In the genomic region with DNA sequence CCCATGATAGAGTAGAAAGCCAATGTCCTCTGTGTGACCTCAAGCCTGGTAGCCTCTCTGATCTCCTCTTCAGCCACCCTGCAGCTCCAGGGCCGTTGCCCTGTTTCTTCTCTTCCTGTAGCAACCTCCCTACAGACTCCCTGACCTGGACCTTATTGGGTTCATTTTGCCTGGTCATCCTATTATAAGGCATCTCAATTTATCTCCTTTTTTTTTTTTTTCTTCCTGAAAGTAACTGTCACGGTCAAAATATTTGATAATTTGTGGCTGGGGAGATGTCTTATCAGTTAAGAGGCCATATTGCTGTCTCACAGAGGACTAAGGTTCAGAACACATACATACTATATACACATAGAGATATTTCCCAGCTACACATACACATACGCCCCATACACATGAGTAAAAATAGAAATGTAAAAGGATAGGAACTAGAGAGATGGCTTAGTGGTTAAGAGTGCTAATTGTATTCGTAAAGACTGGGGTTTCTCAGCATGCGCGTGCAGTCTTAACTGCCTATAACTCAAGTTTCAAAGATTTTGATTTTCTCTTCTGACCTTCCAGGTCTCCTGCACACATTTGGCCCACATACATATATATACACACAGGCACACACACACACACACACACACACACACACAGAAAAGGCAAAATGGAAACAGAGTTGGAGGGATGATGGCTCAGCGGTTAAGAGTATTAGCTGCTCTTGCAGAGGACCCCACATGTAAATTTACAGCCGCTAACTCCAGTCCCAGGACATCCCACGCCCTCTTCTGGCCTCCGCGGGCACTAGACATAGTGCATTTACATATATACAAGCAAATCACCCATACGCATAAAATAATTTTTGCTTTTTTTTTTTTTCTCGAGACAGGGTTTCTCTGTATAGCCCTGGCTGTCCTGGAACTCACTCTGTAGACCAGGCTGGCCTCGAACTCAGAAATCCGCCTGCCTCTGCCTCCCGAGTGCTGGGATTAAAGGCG, we compare ENCODE assay signal across 8 mouse cellular contexts. TPM values are rescaled to one million over a fixed set of nuclear protein-coding genes. Genes with fewer than 3 reads are reported as not detected.
DNase-seq lines count a peak whose midpoint lies in the region; ATAC-seq lines count a peak whose summit lies in the region.

No protein-coding gene starts in this region.

- 29% methylated on average over 17 of the region's 17 CpGs for WGBS in embryonic facial prominence, embryonic 10.5 days
- 24% methylated on average over 17 of the region's 17 CpGs for WGBS in hindbrain, embryonic 12.5 days
- WGBS in liver, embryonic 13.5 days (ENCODE audit: insufficient replicate concordance) = 16% methylated on average over 17 of the region's 17 CpGs
- 26% methylated on average over 17 of the region's 17 CpGs for WGBS in neural tube, embryonic 14.5 days

- H3K27ac ChIP-seq in embryonic facial prominence, embryonic 10.5 days (replicated peaks) = peak overlapping the region; percentile 96
- H3K27ac ChIP-seq in hindbrain, embryonic 12.5 days = no peak overlapping the region
- H3K27ac ChIP-seq in liver, embryonic 13.5 days = peak overlapping the region; percentile 80
- 0 out of 2 replicates have a peak overlapping the region, but pooled peaks have one; percentile 34 for H3K27ac ChIP-seq in neural tube, embryonic 14.5 days (ENCODE audit: low read depth, low read length)

- 0 out of 2 replicates have a peak overlapping the region, but pooled peaks have one; percentile 85 for H3K9ac ChIP-seq in hindbrain, embryonic 12.5 days
- H3K9ac ChIP-seq in liver, embryonic 13.5 days = peak overlapping the region; percentile 59
- no peak overlapping the region for H3K9ac ChIP-seq in neural tube, embryonic 14.5 days (replicated peaks; ENCODE audit: low read depth, low read length)

- H3K36me3 ChIP-seq in embryonic facial prominence, embryonic 10.5 days (replicated peaks) = peaks cover 22% of the 10 kb centered on the region
- peaks cover 21% of the 10 kb centered on the region for H3K36me3 ChIP-seq in hindbrain, embryonic 12.5 days
- peaks cover 23% of the 10 kb centered on the region for H3K36me3 ChIP-seq in liver, embryonic 13.5 days
- H3K36me3 ChIP-seq in neural tube, embryonic 14.5 days (ENCODE audit: control insufficient read depth, insufficient read depth, low read length) = peaks cover 6% of the 10 kb centered on the region

- DNase-seq in thymus, postnatal 14 days = peak; percentile 59
- DNase-seq in thymus, adult 18-20 months = no peak
- peak; percentile 58 for DNase-seq in embryonic facial prominence, embryonic 10.5 days (ENCODE audit: low spot score)
- peak; percentile 44 for DNase-seq in liver, embryonic 13.5 days
- no peak for DNase-seq in urinary bladder, postnatal 36 days (ENCODE audit: low spot score in 2 of 2)
- DNase-seq in yolk sac, embryonic 10.5 days (ENCODE audit: low spot score) = no peak

- peaks cover 55% of the 10 kb centered on the region for H3K4me1 ChIP-seq in embryonic facial prominence, embryonic 10.5 days
- peaks cover 29% of the 10 kb centered on the region for H3K4me1 ChIP-seq in hindbrain, embryonic 12.5 days
- H3K4me1 ChIP-seq in liver, embryonic 13.5 days (replicated peaks) = peaks cover 63% of the 10 kb centered on the region
- H3K4me1 ChIP-seq in neural tube, embryonic 14.5 days (ENCODE audit: control insufficient read depth, insufficient read depth, low read length) = 0 out of 2 replicates have a peak, but pooled peaks cover 4% of the 10 kb centered on the region

- peak; percentile 44 for ATAC-seq in hindbrain, embryonic 12.5 days (ENCODE audit: low FRiP score)
- peak; percentile 6 for ATAC-seq in liver, embryonic 13.5 days (ENCODE audit: low read depth)
- ATAC-seq in neural tube, embryonic 14.5 days (ENCODE audit: low read depth) = peak; percentile 7

- H3K9me3 ChIP-seq in embryonic facial prominence, embryonic 10.5 days = no peaks in the 10 kb centered on the region
- no peaks in the 10 kb centered on the region for H3K9me3 ChIP-seq in hindbrain, embryonic 12.5 days (replicated peaks)
- no peaks in the 10 kb centered on the region for H3K9me3 ChIP-seq in liver, embryonic 13.5 days (replicated peaks)
- H3K9me3 ChIP-seq in neural tube, embryonic 14.5 days (ENCODE audit: control insufficient read depth, low read length) = no peaks in the 10 kb centered on the region

- peak overlapping the region; percentile 94 for H3K4me3 ChIP-seq in embryonic facial prominence, embryonic 10.5 days
- peak overlapping the region; percentile 77 for H3K4me3 ChIP-seq in hindbrain, embryonic 12.5 days
- H3K4me3 ChIP-seq in liver, embryonic 13.5 days (replicated peaks) = peak overlapping the region; percentile 87
- peak overlapping the region; percentile 68 for H3K4me3 ChIP-seq in neural tube, embryonic 14.5 days (ENCODE audit: low read depth, low read length)

- peak overlapping the region; percentile 85 for H3K4me2 ChIP-seq in hindbrain, embryonic 12.5 days (replicated peaks)
- peak overlapping the region; percentile 78 for H3K4me2 ChIP-seq in liver, embryonic 13.5 days
- peak overlapping the region; percentile 64 for H3K4me2 ChIP-seq in neural tube, embryonic 14.5 days (ENCODE audit: low read depth, low read length)

- no peaks in the 10 kb centered on the region for H3K27me3 ChIP-seq in embryonic facial prominence, embryonic 10.5 days (replicated peaks; ENCODE audit: low read depth, poor library complexity, severe bottlenecking)
- no peaks in the 10 kb centered on the region for H3K27me3 ChIP-seq in hindbrain, embryonic 12.5 days
- H3K27me3 ChIP-seq in liver, embryonic 13.5 days = no peaks in the 10 kb centered on the region
- no peaks in the 10 kb centered on the region for H3K27me3 ChIP-seq in neural tube, embryonic 14.5 days (ENCODE audit: control insufficient read depth, insufficient read depth, low read length)

RNA-seq across cellular contexts. Expression of a gene that starts 0.8 kb away (rescaled TPM):
- 28.4 and 30.9 TPM in 2 replicates for polyA plus RNA-seq in embryonic facial prominence, embryonic 10.5 days (2016; fragmentation: Nextera tagmentation; extraction: Ambion mirVana)
- 24.7 and 28.3 TPM in 2 replicates for polyA plus RNA-seq in hindbrain, embryonic 12.5 days (2016; fragmentation: Nextera tagmentation; extraction: Ambion mirVana)
- 11.3 and 13.5 TPM in 2 replicates for polyA plus RNA-seq in liver, embryonic 13.5 days (2015; fragmentation: Nextera tagmentation; extraction: Ambion mirVana)
- 22.7 and 23.5 TPM in 2 replicates for polyA plus RNA-seq in neural tube, embryonic 14.5 days (2014; fragmentation: Nextera tagmentation; extraction: Ambion mirVana)

RNA-seq across cellular contexts. Expression of a gene that starts 15.7 kb away (rescaled TPM):
- 539 and 546 TPM in 2 replicates for polyA plus RNA-seq in embryonic facial prominence, embryonic 10.5 days (2016; fragmentation: Nextera tagmentation; extraction: Ambion mirVana)
- polyA plus RNA-seq in hindbrain, embryonic 12.5 days (2016; fragmentation: Nextera tagmentation; extraction: Ambion mirVana) = 287 and 354 TPM in 2 replicates
- 372 and 464 TPM in 2 replicates for polyA plus RNA-seq in liver, embryonic 13.5 days (2015; fragmentation: Nextera tagmentation; extraction: Ambion mirVana)
- polyA plus RNA-seq in neural tube, embryonic 14.5 days (2014; fragmentation: Nextera tagmentation; extraction: Ambion mirVana) = 367 and 407 TPM in 2 replicates

RNA-seq across cellular contexts. Expression of a gene that starts 38.1 kb away (rescaled TPM):
- polyA plus RNA-seq in embryonic facial prominence, embryonic 10.5 days (2016; fragmentation: Nextera tagmentation; extraction: Ambion mirVana) = 8.4 and 9.2 TPM in 2 replicates
- polyA plus RNA-seq in hindbrain, embryonic 12.5 days (2016; fragmentation: Nextera tagmentation; extraction: Ambion mirVana) = 7.0 and 7.7 TPM in 2 replicates
- 0.76 and 0.96 TPM in 2 replicates for polyA plus RNA-seq in liver, embryonic 13.5 days (2015; fragmentation: Nextera tagmentation; extraction: Ambion mirVana)
- polyA plus RNA-seq in neural tube, embryonic 14.5 days (2014; fragmentation: Nextera tagmentation; extraction: Ambion mirVana) = 1.2 and 1.6 TPM in 2 replicates

RNA-seq across cellular contexts. Expression of a gene that starts 52.5 kb away (rescaled TPM):
- polyA plus RNA-seq in embryonic facial prominence, embryonic 10.5 days (2016; fragmentation: Nextera tagmentation; extraction: Ambion mirVana) = 3.4 and 4.9 TPM in 2 replicates
- polyA plus RNA-seq in hindbrain, embryonic 12.5 days (2016; fragmentation: Nextera tagmentation; extraction: Ambion mirVana) = 5.0 and 6.8 TPM in 2 replicates
- 0.52 and 1.3 TPM in 2 replicates for polyA plus RNA-seq in liver, embryonic 13.5 days (2015; fragmentation: Nextera tagmentation; extraction: Ambion mirVana)
- 0.66 and 0.89 TPM in 2 replicates for polyA plus RNA-seq in neural tube, embryonic 14.5 days (2014; fragmentation: Nextera tagmentation; extraction: Ambion mirVana)

Comparison
In these comparisons a context has a peak if more than half of its experiments do, and no peak if none do; other contexts are left out.
1. DNase-seq: peak in thymus, postnatal 14 days (single experiment), embryonic facial prominence, embryonic 10.5 days (single experiment) and liver, embryonic 13.5 days (single experiment); none in thymus, adult 18-20 months (0 of 2), urinary bladder, postnatal 36 days (0 of 2) and yolk sac, embryonic 10.5 days (single experiment).
2. Peak in every context shown above with its lines, with median percentiles within 50 percentile points of each other: H3K4me3 ChIP-seq, ATAC-seq and H3K4me2 ChIP-seq.